Mouse (Mus musculus) intestine, postnatal 0 days (tissue): ENCODE data around the gene Ccdc28b. TPM values are rescaled to one million over a fixed set of nuclear protein-coding genes. Genes with fewer than 3 reads are reported as not detected.

Experiments
- ATAC-seq: fragments of 200-750 bp; cut with Nextera tagmentation; 2 replicates; pipeline ENCODE4 v1.8.0; 2017; ENCODE audit warnings: mild to moderate bottlenecking, moderate TSS enrichment, moderate library complexity
- H3K27ac ChIP-seq: fragments of 300-500 bp; sonication (generic); 2 replicates; pipeline ENCODE4 v1.5.1; 2014; ENCODE audit warnings: mild to moderate bottlenecking, low read depth, low read length, moderate library complexity
- H3K27me3 ChIP-seq: fragments of 300-500 bp; sonication (generic); replicated peaks from 2 replicates; pipeline ENCODE4 v1.6.1; 2014; ENCODE audit warnings: low read length, mixed read lengths; ENCODE audit not compliant: control insufficient read depth, insufficient read depth
- H3K36me3 ChIP-seq: fragments of 300-500 bp; sonication (generic); 2 replicates; pipeline ENCODE4 v1.6.1; 2014; ENCODE audit warnings: mild to moderate bottlenecking, moderate library complexity; ENCODE audit not compliant: control insufficient read depth, insufficient read depth
- H3K4me1 ChIP-seq: fragments of 300-500 bp; sonication (generic); replicated peaks from 2 replicates; pipeline ENCODE4 v1.6.1; 2014; ENCODE audit warnings: antibody characterized with exemption, low read length, mixed read lengths; ENCODE audit not compliant: control insufficient read depth, insufficient read depth
- H3K4me2 ChIP-seq: fragments of 300-500 bp; sonication (generic); replicated peaks from 2 replicates; pipeline ENCODE4 v1.6.1; 2014; ENCODE audit warnings: low read depth, mild to moderate bottlenecking, moderate library complexity
- H3K4me3 ChIP-seq: fragments of 300-500 bp; sonication (generic); 2 replicates; pipeline ENCODE4 v1.5.1; 2014; ENCODE audit warnings: low read depth, low read length
- H3K9ac ChIP-seq: fragments of 300-500 bp; sonication (generic); 2 replicates; pipeline ENCODE4 v1.6.1; 2014; ENCODE audit warnings: mild to moderate bottlenecking, low read depth, low read length
- H3K9me3 ChIP-seq: fragments of 300-500 bp; sonication (generic); 2 replicates; pipeline ENCODE4 v1.6.1; 2016; ENCODE audit warnings: mixed run types; ENCODE audit not compliant: control insufficient read depth
- CTCF ChIP-seq: sonication (generic); IDR thresholded peaks from 2 replicates; pipeline ENCODE4 v1.5.1; 2016; ENCODE audit warnings: low read depth, mild to moderate bottlenecking, control low read depth, antibody characterized with exemption, moderate library complexity
- WGBS: fragments of 180-500 bp; shearing (Covaris S2); extraction: QIAGEN DNeasy Blood & Tissue Kit; methylation state at CpG from one replicate; pipeline ENCODE4 v1.1.7; 2014; 5-methylcytosine and 5-hydroxymethylcytosine counted together
- polyA plus RNA-seq: library from polyadenylated mRNA; unstranded; fragments of >200 nt; fragmentation: Nextera tagmentation; extraction: Ambion mirVana; gene quantifications from 2 replicates; pipeline ENCODE4 v1.2.1, GENCODE M21; 2015

The Ccdc28b gene
- polyA plus RNA-seq, 1 experiment from 2014 or later: 32.0 TPM

DNA sequence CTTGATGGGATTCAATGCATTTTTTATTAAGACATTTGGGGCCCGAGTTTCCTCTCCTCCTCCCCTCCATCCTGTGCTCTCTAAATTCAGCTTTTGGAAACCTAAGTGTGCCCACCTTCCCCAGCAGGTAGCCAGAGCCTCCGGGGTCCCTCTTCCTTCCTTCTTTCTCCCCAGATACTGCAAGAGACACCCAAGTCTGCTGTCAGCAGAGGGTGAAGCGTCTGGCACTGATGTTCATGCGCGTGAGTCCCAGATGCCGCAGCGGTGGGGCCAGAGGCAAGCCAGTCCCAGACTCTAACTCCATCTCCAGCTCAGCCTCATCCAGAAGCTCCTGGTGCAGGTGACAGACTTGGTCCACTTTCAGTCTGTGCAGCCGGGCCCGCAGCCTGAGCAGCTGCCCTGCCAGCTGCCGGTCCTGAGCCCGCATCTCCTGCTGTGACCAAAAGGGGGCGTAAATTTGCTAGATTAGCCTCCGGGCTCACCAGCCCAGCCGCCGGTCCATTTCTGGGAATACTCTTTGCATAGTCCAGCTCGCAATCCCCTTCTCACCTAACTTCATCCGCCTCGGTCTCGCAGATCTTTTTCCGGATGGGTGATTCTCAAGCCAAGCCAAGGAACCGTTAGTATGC lies 46.8 kb downstream of the Ccdc28b start:
- 0 out of 2 replicates have a peak, but pooled peaks have one; percentile 45 for ATAC-seq
- Histone ChIP-seq H3K4me1 (no peaks in the 10 kb centered on the region), H3K4me2 (no peak overlapping the region; the same call in 1 of the 2 replicates), H3K27me3 (no peaks in the 10 kb centered on the region), H3K9me3 (no peaks in the 10 kb centered on the region), H3K36me3 (no peaks in the 10 kb centered on the region), H3K27ac (no peak overlapping the region), H3K9ac (no peak overlapping the region), H3K4me3 (no peak overlapping the region)
- WGBS: 33% methylated on average over 21 of the region's 21 CpGs
- TF ChIP-seq CTCF: peak; percentile 73

DNA sequence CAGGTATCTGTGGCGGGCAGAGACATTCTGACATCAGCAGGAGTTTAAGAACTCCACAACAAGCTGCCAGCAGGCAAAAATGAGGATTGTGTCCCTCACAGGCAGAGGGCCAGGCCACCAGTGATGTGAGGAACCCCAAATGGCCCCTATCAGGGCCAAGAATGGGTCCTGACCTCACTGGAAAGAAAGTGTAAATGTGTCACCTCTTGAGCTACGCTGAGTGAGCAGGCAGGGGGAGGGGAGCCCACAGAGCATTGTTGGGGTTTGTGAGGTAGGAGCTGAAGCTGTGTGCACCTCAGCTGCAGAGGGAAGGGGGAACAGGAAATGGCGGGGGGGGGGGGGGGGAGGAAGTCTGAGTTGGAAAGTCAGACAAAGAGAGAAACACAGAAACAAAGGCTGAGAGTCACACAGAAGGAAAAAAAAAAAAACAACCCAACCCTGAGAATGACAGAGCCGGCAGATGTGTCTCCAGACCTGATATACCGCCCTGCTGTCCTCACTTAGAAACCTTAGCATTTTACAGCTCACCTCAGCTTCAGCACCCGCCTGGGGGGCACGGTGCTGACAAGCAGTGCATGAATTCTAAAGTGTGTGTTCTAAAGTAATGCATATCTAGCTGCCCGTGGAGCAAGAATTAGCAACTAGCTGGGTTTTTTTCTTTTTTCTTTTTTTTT lies 48.4 kb downstream of the Ccdc28b start:
- Histone ChIP-seq H3K4me1 (no peaks in the 10 kb centered on the region), H3K4me3 (no peak overlapping the region), H3K9me3 (no peaks in the 10 kb centered on the region), H3K27ac (no peak overlapping the region), H3K9ac (no peak overlapping the region), H3K36me3 (no peaks in the 10 kb centered on the region), H3K27me3 (no peaks in the 10 kb centered on the region), H3K4me2 (no peak overlapping the region)
- WGBS: 40% methylated on average over 7 of the region's 8 CpGs
- 0 out of 2 replicates have a peak, but pooled peaks have one; percentile 22 for ATAC-seq
- no peak for TF ChIP-seq CTCF

DNA sequence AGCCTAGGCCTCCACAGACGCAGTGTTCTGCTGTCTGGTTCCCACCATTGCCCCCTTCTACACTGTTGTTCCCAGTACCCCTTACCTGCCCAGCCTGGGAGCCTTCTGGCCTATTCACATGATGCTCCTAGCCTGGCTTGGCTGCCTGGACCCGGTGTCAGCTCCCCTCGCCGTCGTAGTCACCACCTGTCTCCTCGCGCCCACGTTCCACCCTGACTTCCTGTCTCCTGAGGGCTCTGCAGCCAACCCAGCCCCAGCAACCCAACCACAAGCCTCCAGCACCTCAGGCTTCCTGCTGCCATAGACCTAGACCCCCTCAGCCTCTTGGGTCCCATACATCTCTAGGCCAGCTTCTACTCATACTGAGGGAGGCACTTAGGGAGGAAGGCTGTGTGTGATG lies 50.3 kb downstream of the Ccdc28b start, which contains the start of gene Lck:
Lck (minus strand) TSS at position 212 of the 400 bp plus-strand sequence.
- Histone ChIP-seq H3K9me3 (no peaks in the 10 kb centered on the region), H3K36me3 (no peaks in the 10 kb centered on the region), H3K27ac (no peak within 1 kb of the TSS), H3K4me2 (no peak within 1 kb of the TSS), H3K4me1 (no peaks in the 10 kb centered on the region), H3K4me3 (no peak within 1 kb of the TSS), H3K9ac (no peak within 1 kb of the TSS), H3K27me3 (no peaks in the 10 kb centered on the region)
- no peak for TF ChIP-seq CTCF
- no peak for ATAC-seq
- WGBS: 84% methylated on average over 8 of the region's 8 CpGs

DNA sequence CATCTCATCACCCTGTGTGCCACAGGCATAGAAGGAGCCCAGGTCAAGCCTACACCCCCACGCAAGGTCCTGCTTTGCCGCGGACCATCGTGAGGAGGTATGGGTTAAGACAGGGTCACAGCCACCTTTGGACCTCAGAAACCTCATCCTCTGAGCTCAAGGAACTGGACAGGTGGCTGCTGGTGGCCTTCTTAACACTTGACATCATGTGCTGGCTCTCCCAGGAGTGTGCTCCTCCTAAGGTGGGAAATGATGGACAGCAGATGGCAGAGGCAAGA lies 50.7 kb downstream of the Ccdc28b start:
- no peaks in the 10 kb centered on the region for H3K36me3 ChIP-seq
- no peaks in the 10 kb centered on the region for H3K27me3 ChIP-seq
- no peaks in the 10 kb centered on the region for H3K9me3 ChIP-seq
- H3K4me1 ChIP-seq: no peaks in the 10 kb centered on the region
- TF ChIP-seq CTCF: no peak
- no peak overlapping the region for H3K4me3 ChIP-seq
- 97% methylated on average over 4 of the region's 4 CpGs for WGBS
- no peak for ATAC-seq
- no peak overlapping the region for H3K9ac ChIP-seq
- no peak overlapping the region for H3K4me2 ChIP-seq
- no peak overlapping the region for H3K27ac ChIP-seq

DNA sequence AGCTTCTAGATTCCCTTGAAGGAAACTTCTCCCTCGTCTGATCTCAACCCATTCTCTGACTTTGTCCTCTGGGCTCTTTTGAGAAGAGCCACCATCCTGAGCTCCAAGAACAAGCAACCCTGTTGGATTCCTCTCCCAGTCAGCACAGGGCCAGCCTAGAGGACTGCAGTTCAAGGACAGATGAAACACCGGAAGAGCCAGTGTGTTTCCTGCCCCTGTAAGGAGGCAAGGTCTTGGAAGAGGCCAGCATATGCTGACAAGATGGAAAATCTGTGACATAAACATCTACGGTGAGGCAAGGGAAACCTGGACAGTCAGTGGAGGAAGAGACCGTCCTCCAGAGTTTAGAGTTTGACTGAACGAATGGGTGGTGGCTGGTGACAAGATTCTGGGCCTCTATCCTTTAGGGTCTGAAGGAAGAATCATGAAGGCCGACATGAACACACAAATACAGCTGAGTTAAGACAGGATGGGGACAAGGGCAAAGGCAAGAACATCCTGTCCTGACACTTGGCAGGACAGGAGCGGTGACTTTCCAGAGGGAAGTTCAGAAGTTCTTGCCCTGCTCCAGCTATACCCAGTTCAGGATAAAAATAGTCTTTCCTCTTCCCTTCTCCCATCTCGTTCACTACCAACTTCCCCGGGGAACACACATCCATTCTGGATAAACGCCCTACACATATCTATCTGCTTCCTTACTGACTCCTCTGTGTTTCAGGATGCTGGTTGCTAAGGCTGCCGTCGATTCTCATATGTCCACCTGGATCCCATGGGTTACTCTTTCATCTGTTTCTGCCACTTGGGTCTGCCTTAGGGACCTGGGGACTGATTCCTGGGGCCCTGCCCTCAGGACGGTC lies 51.3 kb downstream of the Ccdc28b start:
- H3K27ac ChIP-seq: no peak overlapping the region
- H3K9me3 ChIP-seq: no peaks in the 10 kb centered on the region
- H3K4me1 ChIP-seq: no peaks in the 10 kb centered on the region
- no peak overlapping the region for H3K9ac ChIP-seq
- no peak overlapping the region for H3K4me2 ChIP-seq
- H3K36me3 ChIP-seq: no peaks in the 10 kb centered on the region
- H3K27me3 ChIP-seq: no peaks in the 10 kb centered on the region
- no peak for TF ChIP-seq CTCF
- no peak for ATAC-seq
- 77% methylated on average over 13 of the region's 13 CpGs for WGBS
- H3K4me3 ChIP-seq: no peak overlapping the region

DNA sequence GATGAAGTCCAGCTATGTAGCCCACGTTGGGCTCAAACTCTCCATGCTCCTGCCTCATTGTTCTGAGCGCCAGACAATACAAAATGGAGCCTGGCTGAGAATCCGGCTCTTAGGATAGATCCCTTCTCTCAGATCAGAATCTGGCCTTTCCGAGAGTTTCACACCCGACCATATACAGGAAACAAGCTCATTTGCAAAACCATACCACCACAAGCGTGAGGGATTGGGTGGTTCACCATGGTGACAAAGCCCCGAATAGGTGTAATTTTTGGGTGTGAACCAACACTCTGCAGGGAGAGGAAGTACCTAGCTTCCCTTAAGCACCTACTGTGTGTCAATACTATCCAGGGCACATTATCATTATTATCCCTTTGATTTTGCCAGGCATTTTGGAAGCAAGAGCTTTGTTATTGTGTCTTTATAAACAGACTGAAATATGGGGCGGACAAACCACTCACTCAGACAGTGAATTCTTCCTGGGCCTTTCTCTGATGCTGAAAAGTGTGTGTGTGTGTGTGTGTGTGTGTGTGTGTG lies 52.1 kb downstream of the Ccdc28b start:
- no peak overlapping the region for H3K27ac ChIP-seq
- no peak overlapping the region for H3K9ac ChIP-seq
- ATAC-seq: no peak
- TF ChIP-seq CTCF: no peak
- no peaks in the 10 kb centered on the region for H3K27me3 ChIP-seq
- H3K4me2 ChIP-seq: no peak overlapping the region
- no peaks in the 10 kb centered on the region for H3K36me3 ChIP-seq
- no peak overlapping the region for H3K4me3 ChIP-seq
- 77% methylated on average over 8 of the region's 8 CpGs for WGBS
- H3K9me3 ChIP-seq: no peaks in the 10 kb centered on the region
- H3K4me1 ChIP-seq: no peaks in the 10 kb centered on the region
